Mouse (Mus musculus): Measurements from ENCODE around the gene Polr2g. TPM values are rescaled to one million over a fixed set of nuclear protein-coding genes. Genes with fewer than 3 reads are reported as not detected.

The Polr2g gene
- total and polyA plus RNA-seq, 2 experiments from 2014 or later: 78.3 to 171 TPM

DNA sequence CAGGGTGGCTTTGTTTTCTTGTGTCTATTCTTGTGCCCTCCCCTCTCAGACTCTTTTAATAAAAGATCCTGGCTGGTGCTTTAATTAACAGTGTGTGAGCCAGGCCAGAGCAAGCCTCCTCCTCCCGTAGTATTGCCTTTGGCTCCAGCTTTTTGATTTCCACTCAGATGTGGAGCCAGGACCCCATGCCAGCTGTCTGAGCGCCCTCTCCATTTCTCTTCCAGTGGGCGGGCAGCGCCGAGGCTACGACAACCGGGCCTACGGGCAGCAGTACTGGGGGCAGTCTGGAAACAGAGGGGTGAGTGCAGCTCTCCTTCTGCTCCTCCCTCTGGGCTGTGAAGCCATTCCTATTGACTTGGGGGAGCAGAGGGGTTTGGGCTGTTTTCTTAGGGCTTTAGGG lies 32.3 kb upstream of the Polr2g start:
- H3K36me3 ChIP-seq (ENCODE audit: insufficient read depth, low read length): peaks cover 81% of the 10 kb centered on the region

GRCm38 (mm10) chr19:8829660-8830059 lies 31.3 kb upstream of the Polr2g start, which contains the start of gene AC129217.1:
Gene AC129217.1, plus strand, starts transcription at chr19:8829773.
- Histone ChIP-seq H3K9ac (replicated peaks; ENCODE audit: low read length) (no peak within 1 kb of the TSS), H3K4me2 (ENCODE audit: low read depth, low read length) (no peak within 1 kb of the TSS), H3K27me3 (ENCODE audit: insufficient read depth, low read length) (no peaks in the 10 kb centered on the region), H3K27ac (no peak within 1 kb of the TSS), H3K9me3 (ENCODE audit: low read length) (no peaks in the 10 kb centered on the region), H3K36me3 (ENCODE audit: insufficient read depth, low read length) (peaks cover 83% of the 10 kb centered on the region), H3K4me1 (ENCODE audit: insufficient read depth, low read length) (no peaks in the 10 kb centered on the region), H3K4me3 (ENCODE audit: low read length) (no peak within 1 kb of the TSS)
- ATAC-seq (no peak), DNase-seq (ENCODE audit: low spot score) (no peak)
- TF ChIP-seq CTCF (IDR thresholded peaks at IDR 0.05; ENCODE audit: low read depth): no peak
- WGBS: 87% methylated on average over 8 of the region's 8 CpGs

More for the DNA sequence above, 32.3 kb upstream of the Polr2g start:
- H3K9ac ChIP-seq (replicated peaks; ENCODE audit: low read length): no peak overlapping the region
- no peaks in the 10 kb centered on the region for H3K9me3 ChIP-seq (ENCODE audit: low read length)
- ATAC-seq (peak; percentile 42), DNase-seq (ENCODE audit: low spot score) (peak; percentile 22)
- 77% methylated on average over 8 of the region's 8 CpGs for WGBS
- H3K27me3 ChIP-seq (ENCODE audit: insufficient read depth, low read length): no peaks in the 10 kb centered on the region
- TF ChIP-seq CTCF (IDR thresholded peaks at IDR 0.05; ENCODE audit: low read depth): no peak
- no peak overlapping the region for H3K4me3 ChIP-seq (ENCODE audit: low read length)
- no peaks in the 10 kb centered on the region for H3K4me1 ChIP-seq (ENCODE audit: insufficient read depth, low read length)
- peak overlapping the region; percentile 15; the same call in 1 of the 2 replicates for H3K27ac ChIP-seq
- H3K4me2 ChIP-seq (ENCODE audit: low read depth, low read length): no peak overlapping the region

DNA sequence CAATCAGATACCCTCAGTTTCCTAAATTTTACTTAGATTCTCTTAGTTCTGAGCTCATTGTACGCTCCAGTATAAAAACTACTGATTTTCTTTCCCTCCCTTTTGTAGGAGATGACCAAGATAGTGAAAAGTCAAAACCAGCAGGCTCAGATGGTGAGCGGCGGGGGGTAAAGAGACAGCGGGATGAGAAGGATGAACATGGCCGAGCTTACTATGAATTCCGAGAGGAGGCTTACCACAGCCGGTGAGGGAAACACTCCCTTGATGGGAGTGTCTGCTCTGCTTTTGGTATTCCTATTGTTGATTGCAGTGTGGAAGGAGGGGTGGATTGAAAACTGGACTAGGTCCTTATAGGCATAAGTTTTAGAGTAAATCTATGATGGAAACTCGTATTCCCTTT lies 24.3 kb upstream of the Polr2g start:
- ATAC-seq: no peak
- Histone ChIP-seq H3K9me3 (ENCODE audit: low read length) (no peaks in the 10 kb centered on the region), H3K9ac (replicated peaks; ENCODE audit: low read length) (peak overlapping the region; percentile 42; the same call in 1 of the 2 replicates), H3K4me1 (ENCODE audit: insufficient read depth, low read length) (peaks cover 20% of the 10 kb centered on the region), H3K36me3 (ENCODE audit: insufficient read depth, low read length) (peaks cover 34% of the 10 kb centered on the region), H3K27me3 (ENCODE audit: insufficient read depth, low read length) (no peaks in the 10 kb centered on the region), H3K4me3 (ENCODE audit: low read length) (peak overlapping the region; percentile 96), H3K4me2 (ENCODE audit: low read depth, low read length) (peak overlapping the region; percentile 95), H3K27ac (no peak overlapping the region)
- peak; percentile 12 for DNase-seq (ENCODE audit: low spot score)
- 50% methylated on average over 8 of the region's 8 CpGs for WGBS
- TF ChIP-seq CTCF (IDR thresholded peaks at IDR 0.05; ENCODE audit: low read depth): no peak

DNA sequence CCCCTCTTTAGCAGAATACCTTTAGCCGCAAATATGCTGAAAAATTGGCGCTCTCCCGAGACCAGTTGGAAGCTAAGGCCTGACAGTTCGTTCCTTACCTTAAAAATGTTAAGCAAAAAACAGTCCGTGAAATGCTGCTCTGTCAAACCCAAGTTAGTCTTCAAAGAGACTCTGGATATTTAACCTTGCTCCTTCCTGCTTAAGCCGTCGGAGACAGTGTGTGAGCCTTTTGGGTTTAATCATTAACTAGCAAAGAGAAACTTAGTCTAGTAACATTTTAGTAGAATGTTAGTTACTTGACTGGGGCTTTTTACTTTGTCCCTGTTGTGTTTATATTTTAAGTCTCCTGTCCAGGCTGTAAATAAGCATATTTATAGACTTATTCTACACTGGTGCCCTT lies 22.8 kb upstream of the Polr2g start:
- ATAC-seq: no peak
- TF ChIP-seq CTCF (IDR thresholded peaks at IDR 0.05; ENCODE audit: low read depth): no peak
- H3K27ac ChIP-seq: peak overlapping the region; percentile 99; the same call in 1 of the 2 replicates

DNA sequence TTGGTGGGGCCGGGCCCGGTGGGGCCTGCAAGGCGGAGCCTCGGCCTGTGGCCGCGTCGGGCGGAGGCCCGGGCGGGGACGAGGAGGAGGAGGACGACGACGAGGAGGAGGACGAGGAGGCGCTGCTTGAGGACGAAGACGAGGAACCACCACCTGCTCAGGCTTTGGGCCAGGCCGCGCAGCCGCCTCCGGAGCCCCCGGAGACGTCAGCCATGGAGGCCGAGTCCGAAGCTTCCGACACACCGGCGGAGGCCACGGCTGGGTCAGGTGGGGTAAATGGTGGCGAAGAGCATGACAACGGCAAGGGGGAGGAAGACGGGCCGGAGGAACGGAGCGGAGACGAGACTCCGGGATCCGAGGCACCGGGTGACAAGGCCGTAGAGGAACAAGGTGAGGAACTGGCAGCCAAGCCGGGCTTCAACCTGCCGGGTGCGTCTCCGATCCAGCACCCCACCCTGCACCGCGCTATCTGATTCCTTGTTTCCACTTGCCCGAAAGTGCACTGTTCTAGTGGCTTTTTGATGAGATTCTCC lies 22.1 kb upstream of the Polr2g start:
- ATAC-seq: no peak
- Histone ChIP-seq H3K36me3 (ENCODE audit: insufficient read depth, low read length) (peaks cover 19% of the 10 kb centered on the region), H3K27me3 (ENCODE audit: insufficient read depth, low read length) (no peaks in the 10 kb centered on the region), H3K27ac (peak overlapping the region; percentile 99), H3K9me3 (ENCODE audit: low read length) (no peaks in the 10 kb centered on the region), H3K4me2 (ENCODE audit: low read depth, low read length) (peak overlapping the region; percentile 95), H3K4me1 (ENCODE audit: insufficient read depth, low read length) (peaks cover 29% of the 10 kb centered on the region), H3K4me3 (ENCODE audit: low read length) (peak overlapping the region; percentile 96), H3K9ac (replicated peaks; ENCODE audit: low read length) (peak overlapping the region; percentile 98)
- DNase-seq (ENCODE audit: low spot score): no peak
- under 1% methylated on average over 46 of the region's 48 CpGs for WGBS
- TF ChIP-seq CTCF (IDR thresholded peaks at IDR 0.05; ENCODE audit: low read depth): no peak

More for the DNA sequence above, 22.8 kb upstream of the Polr2g start:
- Histone ChIP-seq H3K4me1 (ENCODE audit: insufficient read depth, low read length) (peaks cover 25% of the 10 kb centered on the region), H3K4me3 (ENCODE audit: low read length) (peak overlapping the region; percentile 96), H3K27me3 (ENCODE audit: insufficient read depth, low read length) (no peaks in the 10 kb centered on the region), H3K36me3 (ENCODE audit: insufficient read depth, low read length) (peaks cover 24% of the 10 kb centered on the region), H3K4me2 (ENCODE audit: low read depth, low read length) (peak overlapping the region; percentile 95), H3K9ac (replicated peaks; ENCODE audit: low read length) (peak overlapping the region; percentile 98), H3K9me3 (ENCODE audit: low read length) (no peaks in the 10 kb centered on the region)
- whole genome bisulfite sequencing: under 1% methylated on average over 7 of the region's 7 CpGs
- no peak for DNase-seq (ENCODE audit: low spot score)

- Histone ChIP-seq H3K9ac (replicated peaks; ENCODE audit: low read length) (peak within 1 kb of the TSS; percentile 98), H3K27ac (peak within 1 kb of the TSS; percentile 99), H3K27me3 (ENCODE audit: insufficient read depth, low read length) (no peaks in the 10 kb centered on the region), H3K4me3 (ENCODE audit: low read length) (peak within 1 kb of the TSS; percentile 96), H3K4me2 (ENCODE audit: low read depth, low read length) (peak within 1 kb of the TSS; percentile 95), H3K9me3 (ENCODE audit: low read length) (no peaks in the 10 kb centered on the region), H3K36me3 (ENCODE audit: insufficient read depth, low read length) (peaks cover 12% of the 10 kb centered on the region), H3K4me1 (ENCODE audit: insufficient read depth, low read length) (peaks cover 30% of the 10 kb centered on the region)
- ATAC-seq: peak; percentile 96
- under 1% methylated on average over 82 of the region's 83 CpGs for WGBS
- TF ChIP-seq CTCF (IDR thresholded peaks at IDR 0.05; ENCODE audit: low read depth): no peak
- DNase-seq (ENCODE audit: low spot score): peak; percentile 100
Observed at GRCm38 (mm10) chr19:8819596-8820423, 21.4 kb upstream of the Polr2g start, which contains the start of gene Hnrnpul2. Gene Hnrnpul2, plus strand, starts transcription at chr19:8820010.

All from hindbrain, postnatal 0 days (tissue).